Mouse (Mus musculus): Measurements from ENCODE around the gene Zp1. TPM values are rescaled to one million over a fixed set of nuclear protein-coding genes. Genes with fewer than 3 reads are reported as not detected.

Gene Zp1
- total RNA-seq, 2 experiments from 2014 or later = not detected

- DNase-seq (ENCODE audit: low spot score in 2 of 2) = peak in 1 of 2 experiments; percentile 35
Measured at GRCm38 (mm10) chr19:10880085-10880974, 40.1 kb downstream of the Zp1 start.

- DNase-seq (ENCODE audit: low spot score in 2 of 2) = peak in 1 of 2 experiments; percentile 46
Measured at GRCm38 (mm10) chr19:10878201-10878837, 42.1 kb downstream of the Zp1 start.

GRCm38 (mm10) chr19:10871328-10871961 lies 49.0 kb downstream of the Zp1 start:
- no peak for DNase-seq (ENCODE audit: low spot score in 2 of 2)

- DNase-seq (ENCODE audit: low spot score in 2 of 2) = no peak
Measured at GRCm38 (mm10) chr19:10870676-10871075, 49.8 kb downstream of the Zp1 start.

- DNase-seq (ENCODE audit: low spot score in 2 of 2) = no peak
Measured at GRCm38 (mm10) chr19:10869886-10870527, 50.4 kb downstream of the Zp1 start, which contains the start of gene Tmem132a. Gene Tmem132a, minus strand, starts transcription at chr19:10869940.

GRCm38 (mm10) chr19:10869241-10869885 lies 51.1 kb downstream of the Zp1 start:
- DNase-seq (ENCODE audit: low spot score in 2 of 2) = peak; percentile 89 to 93

- peak in 1 of 2 experiments; percentile 38 for DNase-seq (ENCODE audit: low spot score in 2 of 2)
Measured at GRCm38 (mm10) chr19:10868623-10869141, 51.8 kb downstream of the Zp1 start.

- DNase-seq (ENCODE audit: low spot score in 2 of 2) = peak in 1 of 2 experiments; percentile 29
Measured at GRCm38 (mm10) chr19:10867946-10868622, 52.3 kb downstream of the Zp1 start.

- DNase-seq (ENCODE audit: low spot score in 2 of 2) = no peak
Measured at GRCm38 (mm10) chr19:10866351-10866750, 54.1 kb downstream of the Zp1 start.

Other genes with a start within 250 kb of the Zp1 start
- not detected for gene Pga5, start 242.6 kb downstream of the Zp1 start, total RNA-seq (2021)
- 10 to 100 TPM; 21.7 to 25.8 TPM for gene Vps37c, start 231.9 kb downstream of the Zp1 start, total RNA-seq (2021)
- gene Cd5, start 181.6 kb downstream of the Zp1 start, total RNA-seq (2021) = under 1 TPM in 1 of 2 experiments, not detected in 1; 0.16 TPM
- gene Cd6, start 90.6 kb downstream of the Zp1 start, total RNA-seq (2021) = 1 to 10 TPM; 1.9 to 2.4 TPM
- 1 to 10 TPM; 1.2 to 1.4 TPM for gene Slc15a3, start 80.9 kb downstream of the Zp1 start, total RNA-seq (2021)
- gene Tmem132a, start 50.7 kb downstream of the Zp1 start, total RNA-seq (2021) = 100 to 1,000 TPM; 233 to 258 TPM
- gene Tmem109, start 38.6 kb downstream of the Zp1 start, total RNA-seq (2021) = 10 to 100 TPM; 47.7 to 55.1 TPM
- gene Prpf19, start 25.4 kb downstream of the Zp1 start, total RNA-seq (2021) = 100 to 1,000 TPM; 207 to 211 TPM
- under 1 TPM in 1 of 2 experiments, not detected in 1; 0.23 TPM for gene Ptgdr2, start 16.5 kb upstream of the Zp1 start, total RNA-seq (2021)
- 1 to 10 TPM; 6.7 to 7.9 TPM for gene Ccdc86, start 28.6 kb upstream of the Zp1 start, total RNA-seq (2021)
- not detected for gene Ms4a10, start 54.0 kb upstream of the Zp1 start, total RNA-seq (2021)
- not detected for gene Ms4a15, start 72.6 kb upstream of the Zp1 start, total RNA-seq (2021)
- gene Ms4a18, start 97.4 kb upstream of the Zp1 start, total RNA-seq (2021) = not detected
- gene Ms4a8a, start 160.5 kb upstream of the Zp1 start, total RNA-seq (2021) = under 1 TPM in 1 of 2 experiments, not detected in 1; 0.46 TPM
- gene 1700017D01Rik, start 210.2 kb upstream of the Zp1 start, total RNA-seq (2021) = not detected
- gene 1700025F22Rik, start 244.7 kb upstream of the Zp1 start, total RNA-seq (2021) = not detected

Measured in left cerebral cortex, adult 18-20 months (tissue).